Mouse (Mus musculus) G1E (cell line): Measurements from ENCODE around the gene Grm7. TPM values are rescaled to one million over a fixed set of nuclear protein-coding genes. Genes with fewer than 3 reads are reported as not detected.

Source experiments
- ATAC-seq: 2 replicates; pipeline ENCODE4 v1.8.0; 2016; ENCODE audit warnings: mild to moderate bottlenecking; ENCODE audit not compliant: insufficient number of reproducible peaks, poor library complexity, low FRiP score, severe bottlenecking; ENCODE audit errors: extremely low read depth
- DNase-seq: peaks from one replicate; pipeline ENCODE4 v3.0.0; 2012; ENCODE audit warnings: low spot score
- H3K27me3 ChIP-seq: 2 replicates; pipeline ENCODE4 v1.6.1; 2012; ENCODE audit warnings: mild to moderate bottlenecking, low read length, inconsistent platforms; ENCODE audit not compliant: insufficient read depth
- H3K36me3 ChIP-seq: replicated peaks from 2 replicates; pipeline ENCODE3; 2012; ENCODE audit warnings: mild to moderate bottlenecking, inconsistent platforms
- H3K4me1 ChIP-seq: 2 replicates; pipeline ENCODE4 v1.6.1; 2012; ENCODE audit warnings: low read depth, low read length, inconsistent platforms, mixed read lengths; ENCODE audit not compliant: insufficient read depth
- H3K4me3 ChIP-seq: 2 replicates; pipeline ENCODE4 v1.5.1; 2012; ENCODE audit warnings: low read depth, mild to moderate bottlenecking, inconsistent platforms, low read length, moderate library complexity, mixed read lengths
- H3K9me3 ChIP-seq: replicated peaks from 2 replicates; pipeline ENCODE4 v1.6.1; 2012; ENCODE audit warnings: inconsistent platforms
- CTCF ChIP-seq: IDR thresholded peaks from 2 replicates; pipeline ENCODE4 v1.5.1; 2012; ENCODE audit warnings: low read depth, low read length, inconsistent platforms, mixed read lengths
- GATA1 ChIP-seq: IDR thresholded peaks from 2 replicates; pipeline ENCODE4 v1.6.1; 2012; ENCODE audit warnings: borderline replicate concordance, low read length, inconsistent platforms, mixed read lengths
- GATA2 ChIP-seq: IDR thresholded peaks from 2 replicates; pipeline ENCODE4 v1.6.1; 2012; ENCODE audit warnings: low read depth, low read length, inconsistent platforms, borderline replicate concordance
- POLR2AphosphoS5 ChIP-seq: IDR thresholded peaks from 2 replicates; pipeline ENCODE4 v1.6.1; 2012; ENCODE audit warnings: low read depth, low read length, inconsistent platforms; ENCODE audit not compliant: insufficient replicate concordance
- TAL1 ChIP-seq: conservative IDR thresholded peaks from 2 replicates; pipeline ENCODE4 v1.6.1; 2012; ENCODE audit warnings: low read depth, low read length, inconsistent platforms, mixed read lengths
- polyA plus RNA-seq: library from polyadenylated mRNA; stranded (reverse); fragments of >175 nt; gene quantifications from 2 replicates; pipeline ENCODE4 v1.2.3, GENCODE M21; 2012
- total RNA-seq, 2 experiments: library from RNA; stranded (forward) in 1 of 2; stranded (reverse) in 1 of 2; fragments of 200-1000 nt in 1 of 2; fragments of >200 nt in 1 of 2; fragmentation: Nextera tagmentation in 1 of 2; gene quantifications; 2 replicates each; pipeline ENCODE4 v1.2.3; 2014 to 2017

Gene Grm7
- total and polyA plus RNA-seq, 3 experiments: 0.11 TPM; not detected in 2

- ATAC-seq: no peak
- H3K4me3 ChIP-seq: no peak overlapping the region
- no peaks in the 10 kb centered on the region for H3K27me3 ChIP-seq
- no peaks in the 10 kb centered on the region for H3K4me1 ChIP-seq
- peaks cover 4% of the 10 kb centered on the region; the same call in 1 of the 2 replicates for H3K9me3 ChIP-seq
- H3K36me3 ChIP-seq: no peaks in the 10 kb centered on the region
- no peak for TF ChIP-seq POLR2AphosphoS5
- no peak for TF ChIP-seq GATA1
- TF ChIP-seq GATA2: no peak
- no peak for TF ChIP-seq TAL1
- TF ChIP-seq CTCF: no peak
- no peak for DNase-seq
Observed at GRCm38 (mm10) chr6:111446228-111446627, 800.8 kb downstream of the Grm7 start.

- ATAC-seq (no peak), DNase-seq (no peak)
- TF ChIP-seq CTCF (no peak), GATA2 (no peak)
- no peaks in the 10 kb centered on the region for H3K27me3 ChIP-seq
- no peak overlapping the region for H3K4me3 ChIP-seq
- H3K9me3 ChIP-seq: peaks cover 4% of the 10 kb centered on the region; the same call in 1 of the 2 replicates
- H3K36me3 ChIP-seq: no peaks in the 10 kb centered on the region
- no peaks in the 10 kb centered on the region for H3K4me1 ChIP-seq
Observed at GRCm38 (mm10) chr6:111447851-111448250, 802.5 kb downstream of the Grm7 start.

GRCm38 (mm10) chr6:111449054-111449783, 803.8 kb downstream of the Grm7 start:
- ATAC-seq (no peak), DNase-seq (no peak)
- TF ChIP-seq CTCF: no peak
- no peak for TF ChIP-seq GATA1
- no peak for TF ChIP-seq GATA2
- TF ChIP-seq TAL1: no peak
- no peak for TF ChIP-seq POLR2AphosphoS5
- Histone ChIP-seq H3K4me3 (no peak overlapping the region), H3K9me3 (peaks cover 9% of the 10 kb centered on the region), H3K27me3 (no peaks in the 10 kb centered on the region), H3K4me1 (no peaks in the 10 kb centered on the region), H3K36me3 (no peaks in the 10 kb centered on the region)

GRCm38 (mm10) chr6:111481866-111482265, 836.5 kb downstream of the Grm7 start:
- TF ChIP-seq GATA2: no peak
- no peak for TF ChIP-seq TAL1
- no peak for TF ChIP-seq POLR2AphosphoS5
- TF ChIP-seq CTCF: no peak
- TF ChIP-seq GATA1: no peak
- H3K36me3 ChIP-seq: no peaks in the 10 kb centered on the region
- no peaks in the 10 kb centered on the region for H3K4me1 ChIP-seq
- no peaks in the 10 kb centered on the region for H3K27me3 ChIP-seq
- H3K9me3 ChIP-seq: peaks cover 6% of the 10 kb centered on the region
- no peak overlapping the region for H3K4me3 ChIP-seq
- ATAC-seq (no peak), DNase-seq (no peak)

GRCm38 (mm10) chr6:111486081-111486480, 840.7 kb downstream of the Grm7 start:
- DNase-seq (no peak), ATAC-seq (no peak)
- Histone ChIP-seq H3K9me3 (peaks cover 6% of the 10 kb centered on the region), H3K36me3 (no peaks in the 10 kb centered on the region), H3K4me3 (no peak overlapping the region), H3K27me3 (no peaks in the 10 kb centered on the region), H3K4me1 (no peaks in the 10 kb centered on the region)
- no peak for TF ChIP-seq POLR2AphosphoS5
- TF ChIP-seq TAL1: no peak
- no peak for TF ChIP-seq CTCF
- TF ChIP-seq GATA1: no peak
- no peak for TF ChIP-seq GATA2

GRCm38 (mm10) chr6:111487556-111487955, 842.2 kb downstream of the Grm7 start:
- Histone ChIP-seq H3K4me3 (no peak overlapping the region), H3K36me3 (no peaks in the 10 kb centered on the region)

More at GRCm38 (mm10) chr6:111487556-111487955, 842.2 kb downstream of the Grm7 start:
- no peak for ATAC-seq
- no peaks in the 10 kb centered on the region for H3K4me1 ChIP-seq
- no peak for DNase-seq
- peaks cover 2% of the 10 kb centered on the region; the same call in 1 of the 2 replicates for H3K9me3 ChIP-seq
- TF ChIP-seq GATA1 (no peak), TAL1 (no peak), POLR2AphosphoS5 (no peak), CTCF (no peak), GATA2 (no peak)
- no peaks in the 10 kb centered on the region for H3K27me3 ChIP-seq
